Mouse (Mus musculus) CD4-positive naive resting alpha-beta T cell, adult 57 days (primary cell): Measurements from ENCODE around the gene Slc37a4. TPM values are rescaled to one million over a fixed set of nuclear protein-coding genes. Genes with fewer than 3 reads are reported as not detected.

ENCODE experiments used
- total RNA-seq: library from RNA; stranded (reverse); gene quantifications from one replicate; pipeline ENCODE4 v1.2.4, GENCODE M21; 2023

The Slc37a4 gene
- 16.9 TPM for total RNA-seq

GRCm38 (mm10) chr9:44396684-44397411 lies at the start of gene Slc37a4:
Gene Slc37a4, plus strand, starts transcription at chr9:44396852.

GRCm38 (mm10) chr9:44361190-44361917 lies 35.3 kb upstream of the Slc37a4 start, which contains the start of gene Vps11:
Gene Vps11, minus strand, starts transcription at chr9:44361670.

GRCm38 (mm10) chr9:44379054-44379834 lies 17.4 kb upstream of the Slc37a4 start, which contains the start of gene Hyou1:
Gene Hyou1, plus strand, starts transcription at chr9:44379490.

GRCm38 (mm10) chr9:44406906-44407751 lies 10.5 kb downstream of the Slc37a4 start, which contains the start of the genes Rps25 and Trappc4:
Gene Rps25, plus strand, starts transcription at chr9:44407139.
Gene Trappc4, minus strand, starts transcription at chr9:44407600.

GRCm38 (mm10) chr9:44418519-44419385 lies 22.1 kb downstream of the Slc37a4 start, which contains the start of gene Ccdc84:
Gene Ccdc84, minus strand, starts transcription at chr9:44418569.

GRCm38 (mm10) chr9:44440961-44441360 lies 44.3 kb downstream of the Slc37a4 start, which contains the start of gene Foxr1:
Gene Foxr1, minus strand, starts transcription at chr9:44441136.

Other genes with a start within 250 kb of the Slc37a4 start
- 176 TPM for gene Cbl, start 162.8 kb upstream of the Slc37a4 start, total RNA-seq
- gene Ccdc153, start 156.2 kb upstream of the Slc37a4 start, total RNA-seq: not detected
- gene Pdzd3, start 145.4 kb upstream of the Slc37a4 start, total RNA-seq: not detected
- 5.8 TPM for gene Nlrx1, start 128.3 kb upstream of the Slc37a4 start, total RNA-seq
- 0.53 TPM for gene Abcg4, start 108.2 kb upstream of the Slc37a4 start, total RNA-seq
- 44.8 TPM for gene Hinfp, start 91.2 kb upstream of the Slc37a4 start, total RNA-seq
- 25.9 TPM for gene C2cd2l, start 76.6 kb upstream of the Slc37a4 start, total RNA-seq
- gene Dpagt1, start 70.8 kb upstream of the Slc37a4 start, total RNA-seq: 7.2 TPM
- 44.3 TPM for gene H2afx, start 62.2 kb upstream of the Slc37a4 start, total RNA-seq
- gene Hmbs, start 52.6 kb upstream of the Slc37a4 start, total RNA-seq: 11.2 TPM
- 56.4 TPM for gene Vps11, start 35.2 kb upstream of the Slc37a4 start, total RNA-seq
- gene Hyou1, start 17.4 kb upstream of the Slc37a4 start, total RNA-seq: 64.4 TPM
- 2,873 TPM for gene Rps25, start 10.3 kb downstream of the Slc37a4 start, total RNA-seq
- 41.6 TPM for gene Trappc4, start 10.7 kb downstream of the Slc37a4 start, total RNA-seq
- gene Ccdc84, start 21.7 kb downstream of the Slc37a4 start, total RNA-seq: 44.1 TPM
- gene Foxr1, start 44.3 kb downstream of the Slc37a4 start, total RNA-seq: not detected
- gene Upk2, start 58.1 kb downstream of the Slc37a4 start, total RNA-seq: not detected
- 176 TPM for gene Bcl9l, start 86.0 kb downstream of the Slc37a4 start, total RNA-seq
- 15.1 TPM for gene Cxcr5, start 165.0 kb downstream of the Slc37a4 start, total RNA-seq
- 223 TPM for gene Ddx6, start 208.0 kb downstream of the Slc37a4 start, total RNA-seq